Mouse (Mus musculus) gastrocnemius, postnatal 10 days (tissue): ENCODE measurements around the gene Timmdc1. TPM values are rescaled to one million over a fixed set of nuclear protein-coding genes. Genes with fewer than 3 reads are reported as not detected.

Source experiments
- DNase-seq: peaks from one replicate; pipeline ENCODE4 v3.0.0; 2021; ENCODE audit warnings: mixed read lengths
- long read RNA-seq, 2 experiments: library from polyadenylated mRNA; stranded (forward); transcript quantifications; one replicate each; pipeline ENCODE4 v2.0.0; 2021
- total RNA-seq, 2 experiments: library from RNA; stranded (reverse); gene quantifications; 2 replicates each; pipeline ENCODE4 v1.2.3; 2021

The Timmdc1 gene
- 10 to 100 TPM; 34.8 to 41.2 TPM for total RNA-seq
- long read RNA-seq, experiment 1, partial matches to known transcripts: 0 of 2 reads
- long read RNA-seq, experiment 1, other reads (novel, unspliced or antisense): 0 of 2 reads
- long read RNA-seq, experiment 2, transcript Timmdc1-201 (7 exons, 1,573 nt): major isoform, 5 of 6 reads
- long read RNA-seq, experiment 2, partial matches to known transcripts: 1 of 6 reads
- long read RNA-seq, experiment 2, other reads (novel, unspliced or antisense): 0 of 6 reads

DNA sequence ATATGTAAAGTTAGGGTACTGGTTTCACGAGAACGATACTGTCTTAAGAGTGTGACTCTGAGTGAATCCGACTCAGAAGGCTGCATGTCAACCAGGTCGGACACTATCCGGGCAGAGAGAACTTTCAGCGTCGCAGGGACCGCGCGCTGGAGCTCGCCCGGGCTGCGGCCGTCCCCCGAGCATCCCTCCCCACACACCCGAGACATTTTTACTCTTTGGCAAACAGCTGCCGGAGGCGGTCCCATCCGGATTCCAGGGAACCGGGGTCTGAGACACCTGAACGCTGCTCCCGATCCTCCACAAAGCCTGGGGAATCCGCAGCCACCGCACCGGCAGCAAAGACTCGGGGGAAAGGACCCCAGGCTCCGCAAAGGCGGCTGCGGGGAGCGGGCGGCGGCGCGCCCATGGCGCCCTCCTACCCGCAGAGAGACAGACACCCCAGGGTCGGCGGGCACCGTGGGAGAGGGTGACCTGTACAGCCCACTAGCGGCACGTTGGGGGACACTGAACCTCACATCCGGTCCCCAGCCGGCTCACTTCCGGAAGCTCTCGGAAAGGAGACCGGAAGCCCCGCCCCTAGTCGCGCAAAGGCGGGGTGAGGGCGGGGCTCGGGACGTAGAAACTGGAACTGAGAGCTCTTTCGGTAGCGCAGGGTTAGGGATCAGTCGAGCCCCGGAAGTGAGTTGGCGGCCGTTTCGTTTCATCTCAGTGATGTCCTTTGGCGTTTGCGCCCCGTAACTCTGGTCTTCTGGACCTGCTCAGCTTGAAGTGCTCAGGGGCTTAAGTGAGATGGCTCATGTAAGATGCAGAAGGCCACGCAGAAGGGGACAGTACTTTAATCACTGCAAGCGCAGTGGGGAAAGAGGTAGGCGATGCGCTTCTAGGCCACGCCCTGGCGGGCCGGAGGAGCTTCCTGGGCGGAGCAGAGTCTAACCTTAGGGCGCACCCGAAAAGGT, at the start of gene Timmdc1:
TSS of gene Timmdc1 (minus strand) at position 535 of the 956 bp plus-strand sequence.
- DNase-seq: peak; percentile 95

GRCm38 (mm10) chr16:38571481-38571880, 49.0 kb upstream of the Timmdc1 start:
- no peak for DNase-seq

GRCm38 (mm10) chr16:38568192-38568591, 45.7 kb upstream of the Timmdc1 start:
- no peak for DNase-seq

- no peak for DNase-seq
These were observed 41.1 kb upstream of the Timmdc1 start for GRCm38 (mm10) chr16:38563516-38563915.

DNA sequence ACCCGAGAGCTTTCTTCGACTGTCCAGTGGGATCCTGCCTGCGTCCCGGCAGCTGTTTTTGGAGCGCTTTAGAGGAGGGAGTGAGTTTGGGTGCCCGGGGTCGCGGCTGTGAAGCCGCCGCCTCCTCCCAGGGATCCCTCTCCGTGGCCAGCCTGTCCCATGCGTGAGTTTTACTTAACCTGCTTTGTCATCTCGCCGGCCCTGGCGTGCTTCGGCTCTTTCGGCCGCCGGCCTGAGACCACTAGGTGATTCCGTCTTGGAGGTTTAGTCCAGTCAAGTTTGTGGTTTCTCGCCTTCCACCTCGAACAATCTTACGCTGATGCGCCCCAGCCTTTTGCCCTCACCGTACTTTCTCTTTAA, 40.5 kb upstream of the Timmdc1 start:
- DNase-seq: no peak

GRCm38 (mm10) chr16:38562131-38562967, 39.9 kb upstream of the Timmdc1 start:
- peak; percentile 97 for DNase-seq

DNA sequence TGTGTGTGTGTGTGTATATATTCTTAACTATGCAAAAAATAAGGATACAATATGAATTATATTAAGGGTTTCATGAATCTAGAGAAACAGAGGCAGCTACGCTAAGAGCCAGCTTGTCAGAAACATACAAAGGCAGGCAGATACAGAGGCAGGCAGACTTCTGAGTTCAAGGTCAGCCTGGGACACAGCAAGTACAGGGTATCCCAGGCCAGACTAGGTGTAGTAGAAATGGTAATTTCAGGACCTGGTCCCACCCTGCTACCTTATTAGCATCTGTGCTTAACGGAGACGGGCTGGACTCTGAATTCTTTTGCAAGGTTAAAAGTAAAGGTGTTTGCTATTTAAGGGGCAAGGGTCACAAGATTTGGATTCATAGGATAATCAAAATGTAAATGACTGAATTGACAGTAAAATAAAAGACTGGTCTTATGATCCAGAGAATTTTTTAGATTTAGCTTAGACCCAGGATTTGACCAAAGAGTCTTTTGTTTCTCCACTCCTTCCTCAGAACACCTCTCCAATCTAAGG, 35.8 kb upstream of the Timmdc1 start, which contains the start of gene Tmem39a:
TSS of gene Tmem39a (plus strand) at position 478 of the 528 bp plus-strand sequence.
- no peak for DNase-seq

GRCm38 (mm10) chr16:38555988-38556387, 33.5 kb upstream of the Timmdc1 start:
- no peak for DNase-seq

DNA sequence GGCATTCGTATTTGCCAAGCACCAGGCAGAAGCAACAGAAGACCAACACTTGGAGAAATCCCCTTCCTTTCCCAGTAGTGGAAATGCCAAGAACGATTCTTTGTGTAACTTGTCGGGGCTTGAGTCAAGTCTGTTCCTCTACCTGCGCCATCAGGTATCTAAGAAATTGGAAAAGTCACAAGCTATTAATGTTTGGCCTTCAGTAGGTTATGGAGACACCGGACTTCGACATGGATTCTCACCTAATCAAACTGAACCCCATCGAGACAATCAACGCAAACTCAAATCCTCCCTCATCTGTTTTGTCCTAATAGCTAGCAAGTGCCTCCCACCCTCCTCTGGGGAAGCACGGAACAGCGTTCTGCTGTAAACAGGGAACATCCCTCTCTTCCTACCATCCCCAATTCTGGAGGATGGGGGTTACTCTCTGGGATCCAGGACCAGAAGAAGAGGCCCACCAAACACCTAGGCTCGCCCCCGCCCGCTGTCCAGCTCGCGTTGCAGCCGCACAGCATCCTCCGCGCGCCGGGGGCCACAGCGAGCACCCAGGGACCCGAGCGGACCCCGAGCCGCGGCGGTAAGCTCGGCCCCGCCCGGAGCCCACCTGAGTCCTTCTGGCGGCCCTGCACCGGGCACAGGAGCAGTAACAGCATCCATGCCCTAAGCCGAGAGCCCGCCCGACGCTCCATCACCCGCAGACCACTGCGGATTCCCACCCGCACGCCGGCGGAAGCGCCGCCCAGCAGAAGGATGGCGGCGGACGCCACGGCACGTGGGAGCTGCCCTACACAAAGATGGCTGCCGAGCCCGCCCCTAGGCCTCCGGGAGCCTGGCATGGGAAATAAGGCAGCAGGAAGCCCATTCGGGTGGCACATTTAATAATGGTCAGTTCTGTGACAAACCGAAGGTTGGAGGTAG, 27.3 kb upstream of the Timmdc1 start, which contains the start of gene Poglut1:
TSS of gene Poglut1 (minus strand) at position 780 of the 918 bp plus-strand sequence.
- DNase-seq: peak; percentile 78

- DNase-seq: no peak
These were observed 25.5 kb upstream of the Timmdc1 start for GRCm38 (mm10) chr16:38548000-38548399.

DNA sequence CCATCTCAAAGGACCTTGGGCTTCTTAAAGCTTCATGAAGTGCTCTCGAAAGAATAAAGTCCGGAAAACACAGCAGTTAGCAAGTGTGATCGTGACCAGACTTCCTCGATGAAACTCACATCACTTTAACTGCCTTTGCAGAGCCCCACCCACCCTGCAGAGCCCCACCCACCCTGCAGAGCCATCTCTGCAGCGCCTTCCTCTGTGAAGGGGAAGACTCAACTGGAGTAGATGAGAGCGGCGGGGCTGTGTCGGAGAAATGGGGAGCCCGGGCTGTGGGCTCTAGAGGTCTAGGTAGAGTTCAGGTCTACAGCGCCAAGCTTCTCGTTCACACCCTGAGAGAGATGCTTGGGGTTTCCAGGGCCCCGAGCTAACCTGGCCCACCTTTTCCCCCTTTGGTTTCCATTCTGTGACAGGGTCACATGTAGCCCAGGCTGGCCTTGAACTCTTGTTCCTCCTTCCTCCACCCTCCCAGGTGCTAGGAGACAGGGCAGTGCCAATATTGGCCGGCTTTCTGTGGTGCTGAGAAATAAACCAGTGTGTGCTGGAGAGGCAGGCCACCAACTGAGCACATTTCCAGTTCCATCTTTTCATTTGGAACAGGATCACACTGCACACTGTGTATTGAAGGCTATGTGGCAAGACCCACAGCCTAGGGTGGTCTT, 16.4 kb upstream of the Timmdc1 start:
- no peak for DNase-seq

GRCm38 (mm10) chr16:38536544-38537146, 14.2 kb upstream of the Timmdc1 start:
- peak; percentile 74 for DNase-seq

DNA sequence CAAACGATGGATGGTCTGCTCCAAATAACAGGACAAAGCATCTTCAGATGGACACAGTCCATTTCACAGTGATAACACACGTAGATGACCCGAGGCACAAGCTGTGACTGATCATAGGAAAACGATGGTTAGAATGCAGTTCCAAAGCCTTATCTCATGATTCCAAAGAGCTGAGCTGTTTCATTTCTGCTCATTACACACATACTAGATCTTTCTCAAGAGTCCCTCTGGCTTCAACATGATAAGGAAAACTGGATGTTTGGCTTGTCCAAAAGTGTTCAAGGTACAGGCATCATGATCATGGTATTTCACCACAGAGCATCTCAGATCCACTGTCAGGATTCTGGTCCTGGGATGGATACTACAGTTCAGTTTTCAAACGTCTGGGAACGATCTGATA, 3.8 kb upstream of the Timmdc1 start:
- no peak for DNase-seq

- DNase-seq: no peak
These were observed 1.1 kb downstream of the Timmdc1 start for GRCm38 (mm10) chr16:38521211-38521987.

DNA sequence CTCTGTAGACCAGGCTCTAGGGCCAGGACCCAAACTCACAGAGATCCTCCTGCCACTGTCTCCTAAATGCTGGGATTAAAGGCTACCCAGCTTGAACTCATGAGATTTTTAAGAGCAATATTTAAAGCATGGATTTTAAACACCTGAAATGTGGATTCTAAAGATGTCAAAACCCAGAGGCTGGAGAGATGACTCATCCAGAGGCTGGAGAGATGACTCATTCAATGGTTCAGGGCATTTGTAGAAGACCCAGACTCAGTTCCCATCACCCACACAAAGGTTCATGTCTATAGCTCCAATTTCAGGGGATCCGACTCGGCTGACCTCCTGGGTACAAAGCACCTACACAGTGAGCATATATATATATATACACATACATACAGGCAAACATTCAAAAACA, 3.3 kb downstream of the Timmdc1 start:
- no peak for DNase-seq

DNA sequence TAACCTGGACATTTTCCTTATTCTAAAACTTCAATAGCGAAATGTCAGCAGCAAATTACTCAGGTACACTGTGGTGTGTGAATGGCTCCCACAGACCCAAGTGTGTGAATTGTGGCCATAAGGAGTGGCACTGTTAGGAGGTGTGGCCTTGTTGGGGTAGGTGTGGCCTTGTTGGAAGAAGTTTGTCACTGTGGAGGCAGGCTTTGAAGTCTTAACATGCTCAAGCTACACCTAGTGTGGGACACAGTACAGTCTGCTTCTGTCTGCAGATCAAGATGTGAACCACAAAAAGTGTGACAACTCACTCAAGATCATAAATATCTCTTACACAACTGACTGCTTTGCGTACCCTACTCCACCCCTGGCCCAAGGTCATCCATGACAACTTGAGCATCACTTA, 11.6 kb downstream of the Timmdc1 start:
- DNase-seq: no peak

- DNase-seq: peak; percentile 53
These were observed 16.3 kb downstream of the Timmdc1 start for GRCm38 (mm10) chr16:38506041-38506634.

GRCm38 (mm10) chr16:38503528-38503927, 18.9 kb downstream of the Timmdc1 start:
- no peak for DNase-seq

DNA sequence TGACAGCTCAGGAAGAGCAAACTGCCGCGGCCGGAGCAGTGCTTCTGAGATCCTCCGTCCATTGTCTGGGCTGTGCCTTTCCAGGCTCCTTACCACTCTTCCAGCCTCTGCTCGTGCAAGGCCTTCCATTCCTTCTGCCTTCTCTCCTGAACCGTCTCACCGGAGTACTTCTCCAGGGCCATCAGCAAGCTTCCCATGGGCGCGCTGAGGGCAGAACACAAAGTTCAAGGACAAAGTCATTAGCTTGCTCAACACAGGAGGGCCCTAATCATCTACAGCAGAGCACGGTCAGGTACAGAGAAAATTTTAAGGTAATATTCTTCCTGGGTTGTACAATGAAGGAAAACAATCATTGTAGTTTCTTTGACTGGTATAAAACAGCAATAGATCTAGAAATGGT, 20.0 kb downstream of the Timmdc1 start:
- DNase-seq: no peak
